Mouse (Mus musculus): ENCODE results near the gene Panx2. TPM values are rescaled to one million over a fixed set of nuclear protein-coding genes. Genes with fewer than 3 reads are reported as not detected.

Gene Panx2
- 2.1 TPM for polyA plus RNA-seq (2014; fragmentation: Illumina TruSeq; extraction: RNeasy Lipid Tissue Mini Kit (QIAGEN cat#74804); ENCODE audit: low read depth, low replicate concordance)

GRCm38 (mm10) chr15:89059161-89059931, at the start of gene Panx2:
Panx2 (plus strand) TSS chr15:89059734.

GRCm38 (mm10) chr15:89074613-89075477, 15.3 kb downstream of the Panx2 start, which contains the start of gene Trabd:
Trabd (plus strand) TSS chr15:89075124.

GRCm38 (mm10) chr15:89088607-89089247, 29.2 kb downstream of the Panx2 start, which contains the start of gene Selenoo:
Selenoo (plus strand) TSS chr15:89089084.

GRCm38 (mm10) chr15:89122649-89123366, 63.3 kb downstream of the Panx2 start, which contains the start of gene Tubgcp6:
Tubgcp6 (minus strand) TSS chr15:89123112.

Other genes with a start within 250 kb of the Panx2 start
- gene Alg12, start 240.4 kb upstream of the Panx2 start, polyA plus RNA-seq (2014; fragmentation: Illumina TruSeq; extraction: RNeasy Lipid Tissue Mini Kit (QIAGEN cat#74804); ENCODE audit: low read depth, low replicate concordance), result 15.2 TPM
- gene Creld2, start 240.1 kb upstream of the Panx2 start, polyA plus RNA-seq (2014; fragmentation: Illumina TruSeq; extraction: RNeasy Lipid Tissue Mini Kit (QIAGEN cat#74804); ENCODE audit: low read depth, low replicate concordance), result 123 TPM
- 52.9 TPM for gene Pim3, start 197.5 kb upstream of the Panx2 start, polyA plus RNA-seq (2014; fragmentation: Illumina TruSeq; extraction: RNeasy Lipid Tissue Mini Kit (QIAGEN cat#74804); ENCODE audit: low read depth, low replicate concordance)
- gene Ttll8, start 105.3 kb upstream of the Panx2 start, polyA plus RNA-seq (2014; fragmentation: Illumina TruSeq; extraction: RNeasy Lipid Tissue Mini Kit (QIAGEN cat#74804); ENCODE audit: low read depth, low replicate concordance), result 2.4 TPM
- 1.3 TPM for gene Mlc1, start 80.7 kb upstream of the Panx2 start, polyA plus RNA-seq (2014; fragmentation: Illumina TruSeq; extraction: RNeasy Lipid Tissue Mini Kit (QIAGEN cat#74804); ENCODE audit: low read depth, low replicate concordance)
- gene Mov10l1, start 76.8 kb upstream of the Panx2 start, polyA plus RNA-seq (2014; fragmentation: Illumina TruSeq; extraction: RNeasy Lipid Tissue Mini Kit (QIAGEN cat#74804); ENCODE audit: low read depth, low replicate concordance), result 0.81 TPM
- 71.4 TPM for gene Trabd, start 15.4 kb downstream of the Panx2 start, polyA plus RNA-seq (2014; fragmentation: Illumina TruSeq; extraction: RNeasy Lipid Tissue Mini Kit (QIAGEN cat#74804); ENCODE audit: low read depth, low replicate concordance)
- 28.7 TPM for gene Selenoo, start 29.4 kb downstream of the Panx2 start, polyA plus RNA-seq (2014; fragmentation: Illumina TruSeq; extraction: RNeasy Lipid Tissue Mini Kit (QIAGEN cat#74804); ENCODE audit: low read depth, low replicate concordance)
- 39.9 TPM for gene Tubgcp6, start 63.4 kb downstream of the Panx2 start, polyA plus RNA-seq (2014; fragmentation: Illumina TruSeq; extraction: RNeasy Lipid Tissue Mini Kit (QIAGEN cat#74804); ENCODE audit: low read depth, low replicate concordance)
- gene Hdac10, start 69.0 kb downstream of the Panx2 start, polyA plus RNA-seq (2014; fragmentation: Illumina TruSeq; extraction: RNeasy Lipid Tissue Mini Kit (QIAGEN cat#74804); ENCODE audit: low read depth, low replicate concordance), result 14.5 TPM
- 21.4 TPM for gene Mapk12, start 81.0 kb downstream of the Panx2 start, polyA plus RNA-seq (2014; fragmentation: Illumina TruSeq; extraction: RNeasy Lipid Tissue Mini Kit (QIAGEN cat#74804); ENCODE audit: low read depth, low replicate concordance)
- 19.2 TPM for gene Mapk11, start 89.9 kb downstream of the Panx2 start, polyA plus RNA-seq (2014; fragmentation: Illumina TruSeq; extraction: RNeasy Lipid Tissue Mini Kit (QIAGEN cat#74804); ENCODE audit: low read depth, low replicate concordance)
- 86.5 TPM for gene Plxnb2, start 121.1 kb downstream of the Panx2 start, polyA plus RNA-seq (2014; fragmentation: Illumina TruSeq; extraction: RNeasy Lipid Tissue Mini Kit (QIAGEN cat#74804); ENCODE audit: low read depth, low replicate concordance)
- gene Dennd6b, start 136.8 kb downstream of the Panx2 start, polyA plus RNA-seq (2014; fragmentation: Illumina TruSeq; extraction: RNeasy Lipid Tissue Mini Kit (QIAGEN cat#74804); ENCODE audit: low read depth, low replicate concordance), result 9.0 TPM
- gene Ppp6r2, start 151.8 kb downstream of the Panx2 start, polyA plus RNA-seq (2014; fragmentation: Illumina TruSeq; extraction: RNeasy Lipid Tissue Mini Kit (QIAGEN cat#74804); ENCODE audit: low read depth, low replicate concordance), result 28.3 TPM